In the genomic region with DNA sequence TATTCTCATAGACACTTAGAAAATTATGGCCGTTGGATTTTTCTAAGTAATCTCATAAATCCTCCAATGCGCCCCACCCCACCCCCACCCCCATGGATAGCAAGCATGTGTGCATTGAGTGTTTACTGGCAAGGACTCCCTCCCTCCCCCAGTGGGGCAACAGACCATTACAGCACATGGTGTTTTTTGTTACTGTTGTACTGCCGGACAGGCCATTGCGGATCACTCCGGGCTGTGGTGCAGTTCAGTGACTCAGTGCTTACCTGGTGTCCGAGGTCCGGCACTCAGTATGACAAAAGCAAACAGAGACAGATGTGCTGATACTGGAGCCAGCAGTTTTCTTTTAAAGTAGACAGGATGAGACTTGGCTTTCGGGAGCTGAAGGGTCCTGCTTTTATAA, we compare ENCODE assay signal across 14 mouse cellular contexts. TPM values are rescaled to one million over a fixed set of nuclear protein-coding genes. Genes with fewer than 3 reads are reported as not detected.
DNase-seq lines count a peak whose midpoint lies in the region; ATAC-seq and TF ChIP-seq lines count a peak whose summit lies in the region.
"Had no signal": no experiment of that assay in that cellular context is flagged by ENCODE, and none has a peak within 500 bp of the region (broad histone marks: within the 10 kb centered on the region; RNA-seq: fewer than 3 reads in every experiment).

No protein-coding gene starts in this region.

- no peak overlapping the region for H3K4me3 ChIP-seq in gastrocnemius, adult 2 months
- H3K4me3 ChIP-seq in limb, embryonic 12.5 days (replicated peaks) = no peak overlapping the region
- no peak overlapping the region for H3K4me3 ChIP-seq in limb, embryonic 10.5 days
- no peak overlapping the region for H3K4me3 ChIP-seq in liver, embryonic 13.5 days (replicated peaks)
- H3K4me3 ChIP-seq in stomach, postnatal 0 days (ENCODE audit: low read depth, low read length) = no peak overlapping the region
- H3K4me3 ChIP-seq in forebrain, embryonic 12.5 days (replicated peaks) = no peak overlapping the region
- H3K4me3 ChIP-seq: heart, embryonic 15.5 days; neural tube, embryonic 12.5 days had no signal

- no peak overlapping the region for H3K9ac ChIP-seq in limb, embryonic 12.5 days (replicated peaks)
- H3K9ac ChIP-seq in liver, embryonic 13.5 days = peak overlapping the region; percentile 66; the same call in 1 of the 2 replicates
- H3K9ac ChIP-seq in stomach, postnatal 0 days (ENCODE audit: low read length) = no peak overlapping the region
- no peak overlapping the region for H3K9ac ChIP-seq in forebrain, embryonic 12.5 days
- H3K9ac ChIP-seq: heart, embryonic 15.5 days; hindbrain, embryonic 14.5 days; neural tube, embryonic 12.5 days had no signal

- peak overlapping the region; percentile 65; the same call in 1 of the 2 replicates for H3K27ac ChIP-seq in gastrocnemius, adult 2 months
- H3K27ac ChIP-seq in limb, embryonic 12.5 days = 0 out of 2 replicates have a peak overlapping the region, but pooled peaks have one; percentile 23
- no peak overlapping the region for H3K27ac ChIP-seq in limb, embryonic 10.5 days
- peak overlapping the region; percentile 92 for H3K27ac ChIP-seq in liver, embryonic 13.5 days
- peak overlapping the region; percentile 40; the same call in 1 of the 2 replicates for H3K27ac ChIP-seq in stomach, postnatal 0 days (replicated peaks)
- no peak overlapping the region for H3K27ac ChIP-seq in forebrain, embryonic 12.5 days
- H3K27ac ChIP-seq: hindbrain, embryonic 14.5 days; neural tube, embryonic 12.5 days had no signal

- H3K27me3 ChIP-seq in limb, embryonic 12.5 days = no peaks in the 10 kb centered on the region
- H3K27me3 ChIP-seq in limb, embryonic 10.5 days (ENCODE audit: low read depth, poor library complexity, severe bottlenecking) = no peaks in the 10 kb centered on the region
- no peaks in the 10 kb centered on the region for H3K27me3 ChIP-seq in liver, embryonic 13.5 days
- no peaks in the 10 kb centered on the region for H3K27me3 ChIP-seq in stomach, postnatal 0 days (ENCODE audit: control insufficient read depth, insufficient read depth, low read length)
- H3K27me3 ChIP-seq in forebrain, embryonic 12.5 days = no peaks in the 10 kb centered on the region
- H3K27me3 ChIP-seq: heart, embryonic 15.5 days; neural tube, embryonic 12.5 days had no signal

- no peak for DNase-seq in gastrocnemius, adult 2 months
- DNase-seq in gastrocnemius, postnatal 36 days = no peak
- DNase-seq in limb, embryonic 10.5 days (ENCODE audit: low spot score) = no peak
- DNase-seq in liver, embryonic 13.5 days = no peak
- DNase-seq in stomach, postnatal 0 days (ENCODE audit: low spot score) = no peak
- no peak for DNase-seq in cerebellum, adult 18-20 months
- DNase-seq: gastrocnemius, postnatal 14 days; lung, postnatal 10 days had no signal

- no peak for TF ChIP-seq EP300 in stomach, postnatal 0 days (optimal IDR thresholded peaks at IDR 0.05)

- ATAC-seq in limb, embryonic 12.5 days (ENCODE audit: insufficient number of reproducible peaks, insufficient read depth, low FRiP score, low TSS enrichment, low read depth) = no peak
- no peak for ATAC-seq in liver, embryonic 13.5 days (ENCODE audit: low read depth)
- peak; percentile 80 for ATAC-seq in stomach, postnatal 0 days (ENCODE audit: low FRiP score, low TSS enrichment)
- ATAC-seq in forebrain, embryonic 12.5 days (ENCODE audit: low FRiP score) = no peak
- ATAC-seq: activated CD4-positive, CD25-positive, alpha-beta regulatory T cell, adult 4 months had no signal

- H3K9me3 ChIP-seq in limb, embryonic 12.5 days = no peaks in the 10 kb centered on the region
- H3K9me3 ChIP-seq in limb, embryonic 10.5 days (replicated peaks) = no peaks in the 10 kb centered on the region
- H3K9me3 ChIP-seq in liver, embryonic 13.5 days (replicated peaks) = no peaks in the 10 kb centered on the region
- H3K9me3 ChIP-seq in stomach, postnatal 0 days (ENCODE audit: control insufficient read depth, low read length) = no peaks in the 10 kb centered on the region
- no peaks in the 10 kb centered on the region for H3K9me3 ChIP-seq in forebrain, embryonic 12.5 days
- H3K9me3 ChIP-seq: heart, embryonic 15.5 days; neural tube, embryonic 12.5 days had no signal

- H3K4me2 ChIP-seq in limb, embryonic 12.5 days = no peak overlapping the region
- peak overlapping the region; percentile 66 for H3K4me2 ChIP-seq in liver, embryonic 13.5 days
- no peak overlapping the region for H3K4me2 ChIP-seq in stomach, postnatal 0 days (replicated peaks; ENCODE audit: low read depth)
- H3K4me2 ChIP-seq in forebrain, embryonic 12.5 days = no peak overlapping the region
- H3K4me2 ChIP-seq: heart, embryonic 15.5 days; hindbrain, embryonic 14.5 days; neural tube, embryonic 12.5 days had no signal

- H3K36me3 ChIP-seq in limb, embryonic 12.5 days = peaks cover 22% of the 10 kb centered on the region
- peaks cover 27% of the 10 kb centered on the region for H3K36me3 ChIP-seq in limb, embryonic 10.5 days
- H3K36me3 ChIP-seq in liver, embryonic 13.5 days = peaks cover 27% of the 10 kb centered on the region
- H3K36me3 ChIP-seq in stomach, postnatal 0 days (ENCODE audit: control insufficient read depth, insufficient read depth, low read length) = peaks cover 4% of the 10 kb centered on the region; the same call in 1 of the 2 replicates
- H3K36me3 ChIP-seq in forebrain, embryonic 12.5 days (replicated peaks) = peaks cover 6% of the 10 kb centered on the region; the same call in 1 of the 2 replicates

- 67% methylated on average over 8 of the region's 8 CpGs for WGBS in limb, embryonic 12.5 days
- WGBS in limb, embryonic 10.5 days = 83% methylated on average over 8 of the region's 8 CpGs
- WGBS in liver, embryonic 13.5 days (ENCODE audit: insufficient replicate concordance) = 60% methylated on average over 8 of the region's 8 CpGs
- WGBS in stomach, postnatal 0 days = 48% methylated on average over 8 of the region's 8 CpGs
- 90% methylated on average over 8 of the region's 8 CpGs for WGBS in forebrain, embryonic 12.5 days

- TF ChIP-seq CTCF in gastrocnemius, adult 2 months (IDR thresholded peaks at IDR 0.05) = no peak
- no peak for TF ChIP-seq CTCF in stomach, postnatal 0 days (IDR thresholded peaks at IDR 0.05; ENCODE audit: low read depth)

- peaks cover 12% of the 10 kb centered on the region for H3K4me1 ChIP-seq in limb, embryonic 12.5 days (replicated peaks)
- H3K4me1 ChIP-seq in limb, embryonic 10.5 days = peaks cover 12% of the 10 kb centered on the region; the same call in 1 of the 2 replicates
- peaks cover 67% of the 10 kb centered on the region for H3K4me1 ChIP-seq in liver, embryonic 13.5 days (replicated peaks)
- H3K4me1 ChIP-seq in stomach, postnatal 0 days (replicated peaks; ENCODE audit: control insufficient read depth, insufficient read depth) = no peaks in the 10 kb centered on the region
- H3K4me1 ChIP-seq in forebrain, embryonic 12.5 days = peaks cover 2% of the 10 kb centered on the region

- intact Hi-C loops in gastrocnemius, adult 2 months (cut with DNase I) = no loop called here
- intact Hi-C loops in gastrocnemius, postnatal 36 days (cut with DNase I) = no loop called here

RNA-seq across cellular contexts. Expression of a gene that starts 13.3 kb away (rescaled TPM):
- 1 to 10 TPM; 2.4 to 3.2 TPM for total RNA-seq in gastrocnemius, adult 2 months (2021)
- 1 to 10 TPM; 1.5 to 2.2 TPM for total RNA-seq in gastrocnemius, postnatal 36 days (2021)
- 4.6 TPM in 2 replicates for polyA plus RNA-seq in limb, embryonic 12.5 days (2016; fragmentation: Nextera tagmentation; extraction: Ambion mirVana)
- polyA plus RNA-seq in limb, embryonic 10.5 days (2016; fragmentation: Nextera tagmentation; extraction: Ambion mirVana) = 4.0 and 4.5 TPM in 2 replicates
- polyA plus RNA-seq in liver, embryonic 13.5 days (2015; fragmentation: Nextera tagmentation; extraction: Ambion mirVana) = 2.4 and 3.0 TPM in 2 replicates
- polyA plus RNA-seq in stomach, postnatal 0 days (2015; fragmentation: Nextera tagmentation; extraction: Ambion mirVana) = 1.7 and 2.2 TPM in 2 replicates
- 3.2 and 3.3 TPM in 2 replicates for polyA plus RNA-seq in forebrain, embryonic 12.5 days (2016; fragmentation: Nextera tagmentation; extraction: Ambion mirVana)

RNA-seq across cellular contexts. Expression of a gene that starts 13.5 kb away (rescaled TPM):
- total RNA-seq in gastrocnemius, adult 2 months (2021) = 10 to 100 TPM; 40.3 to 50.5 TPM
- 10 to 100 TPM; 32.5 to 40.1 TPM for total RNA-seq in gastrocnemius, postnatal 36 days (2021)
- polyA plus RNA-seq in limb, embryonic 12.5 days (2016; fragmentation: Nextera tagmentation; extraction: Ambion mirVana) = 30.0 and 33.2 TPM in 2 replicates
- polyA plus RNA-seq in limb, embryonic 10.5 days (2016; fragmentation: Nextera tagmentation; extraction: Ambion mirVana) = 19.9 and 25.9 TPM in 2 replicates
- 11.3 and 16.2 TPM in 2 replicates for polyA plus RNA-seq in liver, embryonic 13.5 days (2015; fragmentation: Nextera tagmentation; extraction: Ambion mirVana)
- polyA plus RNA-seq in stomach, postnatal 0 days (2015; fragmentation: Nextera tagmentation; extraction: Ambion mirVana) = 13.2 and 14.5 TPM in 2 replicates
- 53.3 and 60.3 TPM in 2 replicates for polyA plus RNA-seq in forebrain, embryonic 12.5 days (2016; fragmentation: Nextera tagmentation; extraction: Ambion mirVana)

Comparison
In these comparisons a context has a peak if more than half of its experiments do, and no peak if none do; other contexts are left out.
1. H3K27ac ChIP-seq: peak in gastrocnemius, adult 2 months (single experiment), limb, embryonic 12.5 days (single experiment), liver, embryonic 13.5 days (single experiment) and stomach, postnatal 0 days (single experiment); none in limb, embryonic 10.5 days (single experiment) and forebrain, embryonic 12.5 days (single experiment).